In the genomic region with DNA sequence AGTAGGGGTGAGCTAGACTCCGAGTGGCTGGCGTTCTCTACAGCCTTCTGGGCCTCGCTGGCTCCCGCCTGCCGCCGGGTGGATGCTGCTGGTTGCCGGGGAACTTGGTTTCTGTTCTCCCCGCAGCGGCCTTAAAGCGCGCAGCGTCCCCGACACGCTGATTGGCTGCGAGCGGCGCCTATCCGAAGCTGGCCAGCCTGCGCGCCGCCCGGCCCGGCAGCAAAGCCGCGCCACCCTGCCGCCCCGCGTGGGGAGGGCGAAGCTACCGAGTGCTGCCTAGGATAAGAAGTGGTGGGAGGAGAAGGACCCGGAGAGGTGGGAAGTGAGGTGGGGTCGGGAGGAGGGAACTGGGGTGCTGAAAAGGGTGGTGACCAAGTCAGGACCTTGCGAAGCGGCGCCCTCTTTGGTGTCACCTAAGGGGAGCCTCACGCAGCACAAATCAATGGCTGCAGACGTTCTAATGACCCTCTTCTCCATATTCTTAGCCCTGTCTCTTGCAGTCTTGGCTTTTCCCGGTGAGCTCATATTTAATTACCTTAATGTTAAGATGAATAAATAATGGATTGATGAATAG, we compare ENCODE assay signal across 9 mouse cellular contexts. TPM values are rescaled to one million over a fixed set of nuclear protein-coding genes. Genes with fewer than 3 reads are reported as not detected.
A peak's percentile ranks its signal among the peaks of the same experiment; 100 is the strongest.
DNase-seq lines count a peak whose midpoint lies in the region; ATAC-seq lines count a peak whose summit lies in the region.
"Had no signal": no experiment of that assay in that cellular context is flagged by ENCODE, and none has a peak within 500 bp of the region (broad histone marks: within the 10 kb centered on the region; RNA-seq: fewer than 3 reads in every experiment).

No protein-coding gene starts in this region.

- peak overlapping the region; percentile 41 for H3K4me3 ChIP-seq in forebrain, embryonic 12.5 days (replicated peaks)
- peak overlapping the region; percentile 30 for H3K4me3 ChIP-seq in stomach, embryonic 14.5 days (ENCODE audit: low read depth, low read length)

- H3K9me3 ChIP-seq in forebrain, embryonic 12.5 days: no peaks in the 10 kb centered on the region
- H3K9me3 ChIP-seq in stomach, embryonic 14.5 days (ENCODE audit: control insufficient read depth, low read depth, low read length): no peaks in the 10 kb centered on the region

- H3K27ac ChIP-seq in forebrain, embryonic 12.5 days: no peak overlapping the region; the same call in 1 of the 2 replicates
- H3K27ac ChIP-seq in stomach, embryonic 14.5 days (ENCODE audit: low read length): no peak overlapping the region

- intact Hi-C loops in heart, postnatal 25 days (cut with DNase I): loop anchor here (5.0 kb wide), 3 partner anchors 66 to 276 kb away; a partner anchor contains a TSS

- H3K9ac ChIP-seq in forebrain, embryonic 12.5 days: peak overlapping the region; percentile 50; the same call in 1 of the 2 replicates
- H3K9ac ChIP-seq in stomach, embryonic 14.5 days (replicated peaks; ENCODE audit: low read depth, low read length): no peak overlapping the region

- H3K36me3 ChIP-seq in forebrain, embryonic 12.5 days (replicated peaks): no peaks in the 10 kb centered on the region
- no peaks in the 10 kb centered on the region for H3K36me3 ChIP-seq in stomach, embryonic 14.5 days (ENCODE audit: control insufficient read depth, insufficient read depth, low read length)

- H3K27me3 ChIP-seq in forebrain, embryonic 12.5 days: peaks cover 88% of the 10 kb centered on the region
- H3K27me3 ChIP-seq in stomach, embryonic 14.5 days (ENCODE audit: control insufficient read depth, insufficient read depth, low read length): peaks cover 59% of the 10 kb centered on the region

- H3K4me1 ChIP-seq in forebrain, embryonic 12.5 days: peaks cover 29% of the 10 kb centered on the region
- H3K4me1 ChIP-seq in stomach, embryonic 14.5 days (ENCODE audit: control insufficient read depth, insufficient read depth, low read length): 0 out of 2 replicates have a peak, but pooled peaks cover 4% of the 10 kb centered on the region

- peak; percentile 66 for ATAC-seq in CD4-positive, CD25-positive, alpha-beta regulatory T cell, adult 4 months
- ATAC-seq in forebrain, embryonic 12.5 days (ENCODE audit: low FRiP score): peak; percentile 86
- peak; percentile 82 for ATAC-seq in stomach, embryonic 14.5 days (ENCODE audit: insufficient number of reproducible peaks, insufficient read depth, low FRiP score, low read depth)

- DNase-seq in adrenal gland, adult (ENCODE audit: inconsistent age in 2 of 2, low spot score in 1 of 2): peak; percentile 69 to 87
- DNase-seq in heart, postnatal 25 days (ENCODE audit: low spot score): peak; percentile 72
- DNase-seq in kidney, postnatal 4 days: peak; percentile 80 to 89
- DNase-seq in mesoderm, embryonic 11.5 days (ENCODE audit: low read depth, low spot score): peak; percentile 91
- no peak for DNase-seq in left cerebral cortex, adult 11 months (ENCODE audit: low spot score)

- WGBS in forebrain, embryonic 12.5 days: under 1% methylated on average over 38 of the region's 38 CpGs
- under 1% methylated on average over 38 of the region's 38 CpGs for WGBS in stomach, embryonic 14.5 days

- peak overlapping the region; percentile 52 for H3K4me2 ChIP-seq in forebrain, embryonic 12.5 days
- peak overlapping the region; percentile 55 for H3K4me2 ChIP-seq in stomach, embryonic 14.5 days (replicated peaks; ENCODE audit: low read depth, low read length)

RNA-seq across cellular contexts. Expression of a gene that starts 7.0 kb away (rescaled TPM):
- polyA plus RNA-seq in CD4-positive, CD25-positive, alpha-beta regulatory T cell, adult 4 months (2017; shearing (Covaris generic)): not detected
- polyA plus RNA-seq in forebrain, embryonic 12.5 days (2016; fragmentation: Nextera tagmentation; extraction: Ambion mirVana): 8.5 and 11.0 TPM in 2 replicates
- total RNA-seq in heart, postnatal 25 days (2021): 1 to 10 TPM in 1 of 2 experiments, under 1 TPM in 1; 0.81 to 1.0 TPM
- not detected in 2 replicates for polyA plus RNA-seq in stomach, embryonic 14.5 days (2014; fragmentation: Nextera tagmentation; extraction: Ambion mirVana)
- polyA plus RNA-seq: large intestine, adult 2 months had no signal
